Mouse (Mus musculus): Measurements from ENCODE around the gene Tmem214. TPM values are rescaled to one million over a fixed set of nuclear protein-coding genes. Genes with fewer than 3 reads are reported as not detected.

Tmem214 gene
- polyA plus RNA-seq, 1 experiment from 2014 or later = 49.3 TPM

DNA sequence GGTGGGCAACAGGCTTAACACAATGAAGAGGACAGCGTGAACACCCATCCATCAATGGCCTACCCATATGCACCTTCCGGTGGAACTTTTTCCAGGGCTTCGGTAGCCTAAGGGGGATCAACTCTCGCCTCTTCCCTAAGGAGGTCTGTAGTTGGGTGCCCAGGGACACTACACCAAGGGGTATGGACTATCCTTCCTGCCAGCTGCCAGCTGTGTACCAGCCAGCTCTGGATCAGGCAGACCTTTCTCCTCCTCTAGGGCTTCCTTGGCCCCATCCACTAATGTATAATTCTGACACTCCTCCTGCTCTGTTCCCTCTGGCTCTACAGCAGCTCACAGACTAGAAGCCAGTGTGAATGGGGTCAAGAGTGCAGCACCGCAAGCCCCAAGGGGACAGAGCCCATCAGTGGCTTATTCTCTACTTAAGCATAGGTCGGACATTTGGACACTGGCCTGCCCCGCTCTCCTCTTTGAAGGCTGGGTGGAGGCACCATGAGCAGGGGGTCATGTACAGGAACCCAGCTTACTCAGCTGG lies 46.4 kb downstream of the Tmem214 start:
- H3K27me3 ChIP-seq (ENCODE audit: control insufficient read depth, insufficient read depth, low read length) = no peaks in the 10 kb centered on the region
- H3K4me1 ChIP-seq (ENCODE audit: control insufficient read depth, insufficient read depth, low read length) = peaks cover 46% of the 10 kb centered on the region
- ATAC-seq (ENCODE audit: insufficient number of reproducible peaks, low FRiP score, low TSS enrichment, low read depth) = no peak
- peak overlapping the region; percentile 78 for H3K9ac ChIP-seq (ENCODE audit: low read length)
- H3K27ac ChIP-seq (replicated peaks; ENCODE audit: low read depth, low read length) = peak overlapping the region; percentile 99
- H3K9me3 ChIP-seq (ENCODE audit: control insufficient read depth, low read length) = no peaks in the 10 kb centered on the region
- DNase-seq (ENCODE audit: low spot score) = no peak
- peaks cover 11% of the 10 kb centered on the region; the same call in 1 of the 2 replicates for H3K36me3 ChIP-seq (ENCODE audit: control insufficient read depth, insufficient read depth, low read length)
- peak overlapping the region; percentile 97 for H3K4me2 ChIP-seq (ENCODE audit: low read depth, severe bottlenecking)
- WGBS = 16% methylated on average over 7 of the region's 7 CpGs
- peak overlapping the region; percentile 58 for H3K4me3 ChIP-seq (ENCODE audit: low read depth, low read length)

DNA sequence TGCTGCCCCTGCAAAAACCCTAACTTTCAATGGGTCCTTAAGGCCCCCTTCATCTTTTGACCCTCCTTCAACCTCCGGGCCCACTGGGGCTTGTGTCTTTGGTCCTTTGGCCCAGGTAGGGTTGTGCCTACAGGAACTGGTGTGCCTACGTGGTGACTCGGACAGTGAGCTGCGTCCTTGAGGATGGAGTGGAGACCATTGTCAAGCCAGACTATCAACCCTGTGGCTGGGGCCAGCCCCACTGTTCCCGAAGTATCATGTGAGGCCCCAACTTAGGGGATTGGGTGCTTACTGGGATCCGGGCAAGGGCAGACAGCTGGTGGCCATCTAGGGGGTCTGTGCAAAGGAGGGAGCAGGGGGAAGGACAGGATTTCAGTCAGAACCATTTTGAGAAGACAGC lies 47.0 kb downstream of the Tmem214 start:
- H3K27ac ChIP-seq (replicated peaks; ENCODE audit: low read depth, low read length) = peak overlapping the region; percentile 99; the same call in 1 of the 2 replicates
- peak overlapping the region; percentile 97 for H3K4me2 ChIP-seq (ENCODE audit: low read depth, severe bottlenecking)
- H3K27me3 ChIP-seq (ENCODE audit: control insufficient read depth, insufficient read depth, low read length) = no peaks in the 10 kb centered on the region
- peak overlapping the region; percentile 58 for H3K4me3 ChIP-seq (ENCODE audit: low read depth, low read length)
- H3K9ac ChIP-seq (ENCODE audit: low read length) = peak overlapping the region; percentile 78
- H3K9me3 ChIP-seq (ENCODE audit: control insufficient read depth, low read length) = no peaks in the 10 kb centered on the region
- DNase-seq (ENCODE audit: low spot score) (no peak), ATAC-seq (ENCODE audit: insufficient number of reproducible peaks, low FRiP score, low TSS enrichment, low read depth) (no peak)
- H3K36me3 ChIP-seq (ENCODE audit: control insufficient read depth, insufficient read depth, low read length) = peaks cover 11% of the 10 kb centered on the region; the same call in 1 of the 2 replicates
- WGBS = 49% methylated on average over 6 of the region's 6 CpGs
- peaks cover 40% of the 10 kb centered on the region for H3K4me1 ChIP-seq (ENCODE audit: control insufficient read depth, insufficient read depth, low read length)

DNA sequence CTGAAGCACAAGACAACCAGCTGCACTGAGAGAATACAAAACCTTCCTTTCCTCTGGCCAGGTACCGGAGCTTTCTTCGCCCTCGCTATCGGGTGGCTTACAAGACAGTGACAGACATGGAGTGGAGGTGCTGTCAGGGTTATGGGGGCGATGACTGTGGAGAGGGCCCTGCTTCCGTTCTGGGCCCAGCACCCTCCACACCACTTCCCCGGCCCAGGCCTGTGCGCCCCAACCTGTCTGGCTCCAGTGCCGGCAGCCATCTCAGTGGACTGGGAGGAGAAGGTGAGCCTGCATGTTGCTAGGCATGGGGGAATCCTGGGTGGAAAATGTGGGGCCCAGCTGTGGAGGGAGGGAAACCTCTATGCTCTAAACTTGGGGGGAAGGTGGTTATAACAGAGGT lies 47.6 kb downstream of the Tmem214 start:
- H3K27me3 ChIP-seq (ENCODE audit: control insufficient read depth, insufficient read depth, low read length) = no peaks in the 10 kb centered on the region
- H3K4me2 ChIP-seq (ENCODE audit: low read depth, severe bottlenecking) = peak overlapping the region; percentile 97
- peak overlapping the region; percentile 58 for H3K4me3 ChIP-seq (ENCODE audit: low read depth, low read length)
- DNase-seq (ENCODE audit: low spot score) (no peak), ATAC-seq (ENCODE audit: insufficient number of reproducible peaks, low FRiP score, low TSS enrichment, low read depth) (no peak; the same call in 1 of the 2 replicates)
- peak overlapping the region; percentile 99; the same call in 1 of the 2 replicates for H3K27ac ChIP-seq (replicated peaks; ENCODE audit: low read depth, low read length)
- H3K36me3 ChIP-seq (ENCODE audit: control insufficient read depth, insufficient read depth, low read length) = peaks cover 11% of the 10 kb centered on the region; the same call in 1 of the 2 replicates
- WGBS = 62% methylated on average over 9 of the region's 9 CpGs
- H3K9me3 ChIP-seq (ENCODE audit: control insufficient read depth, low read length) = no peaks in the 10 kb centered on the region
- H3K4me1 ChIP-seq (ENCODE audit: control insufficient read depth, insufficient read depth, low read length) = peaks cover 37% of the 10 kb centered on the region
- peak overlapping the region; percentile 78 for H3K9ac ChIP-seq (ENCODE audit: low read length)

DNA sequence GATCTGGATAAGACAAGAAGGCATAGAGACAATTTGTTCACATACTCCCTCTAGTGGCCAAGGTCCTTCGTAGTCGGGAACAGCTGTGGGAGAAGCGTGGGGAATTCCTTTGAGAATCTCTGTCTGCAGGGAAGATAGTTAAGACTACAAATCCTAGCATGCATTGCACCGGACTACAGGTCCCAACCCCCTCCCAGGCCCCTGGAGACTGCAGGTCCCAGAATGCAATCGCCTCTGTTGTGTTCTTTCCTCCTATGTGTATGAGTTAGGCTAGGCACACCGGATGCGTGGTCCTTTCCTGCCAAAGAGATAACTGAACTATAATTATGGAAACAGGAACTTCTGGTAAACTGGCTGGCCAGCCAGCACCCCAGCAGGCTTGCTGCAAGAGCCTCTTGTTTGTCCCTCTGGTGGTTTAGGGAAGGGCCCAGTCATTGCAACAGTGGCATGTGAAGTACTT lies 48.2 kb downstream of the Tmem214 start:
- DNase-seq (ENCODE audit: low spot score) (peak; percentile 79), ATAC-seq (ENCODE audit: insufficient number of reproducible peaks, low FRiP score, low TSS enrichment, low read depth) (peak; percentile 0; the same call in 1 of the 2 replicates)
- H3K4me1 ChIP-seq (ENCODE audit: control insufficient read depth, insufficient read depth, low read length) = peaks cover 32% of the 10 kb centered on the region
- no peaks in the 10 kb centered on the region for H3K27me3 ChIP-seq (ENCODE audit: control insufficient read depth, insufficient read depth, low read length)
- H3K4me2 ChIP-seq (ENCODE audit: low read depth, severe bottlenecking) = peak overlapping the region; percentile 97
- peak overlapping the region; percentile 58 for H3K4me3 ChIP-seq (ENCODE audit: low read depth, low read length)
- peak overlapping the region; percentile 99; the same call in 1 of the 2 replicates for H3K27ac ChIP-seq (replicated peaks; ENCODE audit: low read depth, low read length)
- 12% methylated on average over 7 of the region's 7 CpGs for WGBS
- peaks cover 14% of the 10 kb centered on the region; the same call in 1 of the 2 replicates for H3K36me3 ChIP-seq (ENCODE audit: control insufficient read depth, insufficient read depth, low read length)
- H3K9ac ChIP-seq (ENCODE audit: low read length) = peak overlapping the region; percentile 78; the same call in 1 of the 2 replicates
- no peaks in the 10 kb centered on the region for H3K9me3 ChIP-seq (ENCODE audit: control insufficient read depth, low read length)

DNA sequence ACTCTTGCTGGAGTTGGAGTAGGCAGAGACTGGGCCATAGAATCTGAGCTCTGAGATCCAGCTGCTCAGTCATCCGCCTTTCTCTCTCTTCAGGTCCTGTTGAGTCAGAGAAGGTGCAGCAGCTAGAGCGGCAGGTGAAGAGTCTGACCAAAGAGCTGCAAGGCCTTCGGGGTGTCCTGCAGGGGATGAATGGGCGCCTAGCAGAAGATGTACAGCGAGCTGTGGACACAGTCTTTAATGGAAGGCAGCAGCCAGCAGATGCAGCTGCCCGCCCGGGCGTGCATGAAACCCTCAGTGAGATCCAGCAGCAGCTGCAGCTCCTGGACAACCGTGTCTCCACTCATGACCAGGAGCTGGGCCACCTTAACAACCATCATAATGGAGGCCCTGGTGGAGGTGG lies 49.0 kb downstream of the Tmem214 start:
- WGBS = 93% methylated on average over 9 of the region's 9 CpGs
- H3K27ac ChIP-seq (replicated peaks; ENCODE audit: low read depth, low read length) = no peak overlapping the region
- DNase-seq (ENCODE audit: low spot score) (no peak), ATAC-seq (ENCODE audit: insufficient number of reproducible peaks, low FRiP score, low TSS enrichment, low read depth) (no peak)
- no peaks in the 10 kb centered on the region for H3K27me3 ChIP-seq (ENCODE audit: control insufficient read depth, insufficient read depth, low read length)
- no peak overlapping the region for H3K4me2 ChIP-seq (ENCODE audit: low read depth, severe bottlenecking)
- H3K9me3 ChIP-seq (ENCODE audit: control insufficient read depth, low read length) = no peaks in the 10 kb centered on the region
- H3K4me3 ChIP-seq (ENCODE audit: low read depth, low read length) = no peak overlapping the region
- H3K36me3 ChIP-seq (ENCODE audit: control insufficient read depth, insufficient read depth, low read length) = peaks cover 14% of the 10 kb centered on the region; the same call in 1 of the 2 replicates
- peaks cover 30% of the 10 kb centered on the region for H3K4me1 ChIP-seq (ENCODE audit: control insufficient read depth, insufficient read depth, low read length)
- H3K9ac ChIP-seq (ENCODE audit: low read length) = no peak overlapping the region

DNA sequence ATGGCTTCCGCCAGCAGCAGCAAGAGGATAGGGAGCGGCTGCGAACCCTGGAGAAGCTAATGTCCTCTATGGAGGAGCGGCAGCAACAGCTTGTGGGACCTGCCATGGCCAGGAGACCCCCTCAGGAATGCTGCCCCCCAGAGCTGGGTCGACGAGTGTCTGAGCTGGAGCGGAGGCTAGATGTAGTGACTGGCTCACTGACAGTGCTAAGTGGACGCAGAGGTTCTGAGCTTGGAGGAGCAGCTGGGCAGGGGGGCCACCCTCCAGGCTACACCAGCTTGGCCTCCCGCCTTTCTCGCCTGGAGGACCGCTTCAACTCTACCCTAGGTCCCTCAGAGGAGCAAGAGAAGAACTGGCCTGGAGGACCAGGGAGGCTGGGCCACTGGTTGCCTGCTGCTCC lies 49.5 kb downstream of the Tmem214 start:
- H3K27ac ChIP-seq (replicated peaks; ENCODE audit: low read depth, low read length) = no peak overlapping the region
- H3K36me3 ChIP-seq (ENCODE audit: control insufficient read depth, insufficient read depth, low read length) = peaks cover 14% of the 10 kb centered on the region; the same call in 1 of the 2 replicates
- no peaks in the 10 kb centered on the region for H3K9me3 ChIP-seq (ENCODE audit: control insufficient read depth, low read length)
- no peak for DNase-seq (ENCODE audit: low spot score)
- H3K4me3 ChIP-seq (ENCODE audit: low read depth, low read length) = no peak overlapping the region
- no peak for ATAC-seq (ENCODE audit: insufficient number of reproducible peaks, low FRiP score, low TSS enrichment, low read depth)
- no peak overlapping the region for H3K4me2 ChIP-seq (ENCODE audit: low read depth, severe bottlenecking)
- H3K9ac ChIP-seq (ENCODE audit: low read length) = no peak overlapping the region
- H3K4me1 ChIP-seq (ENCODE audit: control insufficient read depth, insufficient read depth, low read length) = peaks cover 30% of the 10 kb centered on the region
- WGBS = 92% methylated on average over 11 of the region's 11 CpGs
- no peaks in the 10 kb centered on the region for H3K27me3 ChIP-seq (ENCODE audit: control insufficient read depth, insufficient read depth, low read length)

DNA sequence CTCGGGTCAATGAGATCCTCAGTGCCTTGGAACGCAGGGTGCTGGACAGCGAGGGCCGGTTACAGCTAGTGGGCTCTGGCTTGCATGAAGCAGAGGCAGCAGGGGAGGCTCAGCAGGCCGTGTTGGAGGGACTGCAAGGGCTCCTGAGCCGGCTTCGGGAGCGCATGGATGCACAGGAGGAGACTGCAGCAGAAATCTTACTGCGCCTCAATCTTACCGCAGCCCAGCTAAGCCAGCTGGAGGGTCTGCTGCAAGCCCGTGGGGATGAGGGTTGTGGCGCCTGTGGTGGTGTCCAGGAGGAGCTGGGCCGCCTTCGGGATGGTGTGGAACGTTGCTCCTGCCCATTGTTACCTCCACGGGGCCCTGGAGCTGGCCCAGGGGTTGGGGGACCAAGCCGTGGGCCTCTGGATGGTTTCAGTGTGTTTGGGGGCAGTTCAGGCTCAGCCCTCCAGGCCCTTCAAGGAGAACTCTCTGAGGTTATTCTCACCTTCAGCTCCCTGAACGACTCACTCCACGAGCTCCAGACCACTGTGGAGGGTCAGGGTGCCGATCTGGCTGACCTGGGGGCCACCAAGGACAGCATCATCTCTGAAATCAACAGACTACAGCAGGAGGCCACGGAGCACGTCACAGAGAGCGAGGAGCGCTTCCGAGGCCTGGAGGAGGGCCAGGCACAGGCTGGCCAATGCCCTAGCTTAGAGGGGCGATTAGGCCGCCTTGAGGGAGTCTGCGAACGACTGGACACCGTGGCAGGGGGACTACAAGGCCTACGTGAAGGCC lies 50.3 kb downstream of the Tmem214 start:
- no peaks in the 10 kb centered on the region for H3K27me3 ChIP-seq (ENCODE audit: control insufficient read depth, insufficient read depth, low read length)
- H3K4me3 ChIP-seq (ENCODE audit: low read depth, low read length) = no peak overlapping the region
- no peak for ATAC-seq (ENCODE audit: insufficient number of reproducible peaks, low FRiP score, low TSS enrichment, low read depth)
- 88% methylated on average over 31 of the region's 31 CpGs for WGBS
- no peak for DNase-seq (ENCODE audit: low spot score)
- H3K27ac ChIP-seq (replicated peaks; ENCODE audit: low read depth, low read length) = no peak overlapping the region
- H3K9ac ChIP-seq (ENCODE audit: low read length) = no peak overlapping the region
- H3K9me3 ChIP-seq (ENCODE audit: control insufficient read depth, low read length) = no peaks in the 10 kb centered on the region
- H3K36me3 ChIP-seq (ENCODE audit: control insufficient read depth, insufficient read depth, low read length) = peaks cover 14% of the 10 kb centered on the region; the same call in 1 of the 2 replicates
- no peak overlapping the region for H3K4me2 ChIP-seq (ENCODE audit: low read depth, severe bottlenecking)
- peaks cover 26% of the 10 kb centered on the region for H3K4me1 ChIP-seq (ENCODE audit: control insufficient read depth, insufficient read depth, low read length)

GRCm38 (mm10) chr5:30918691-30919090 lies 50.9 kb downstream of the Tmem214 start:
- 78% methylated on average over 8 of the region's 8 CpGs for WGBS
- no peak for DNase-seq (ENCODE audit: low spot score)
- H3K27ac ChIP-seq (replicated peaks; ENCODE audit: low read depth, low read length) = no peak overlapping the region
- H3K36me3 ChIP-seq (ENCODE audit: control insufficient read depth, insufficient read depth, low read length) = peaks cover 14% of the 10 kb centered on the region; the same call in 1 of the 2 replicates
- no peaks in the 10 kb centered on the region for H3K27me3 ChIP-seq (ENCODE audit: control insufficient read depth, insufficient read depth, low read length)
- no peak overlapping the region for H3K9ac ChIP-seq (ENCODE audit: low read length)
- H3K9me3 ChIP-seq (ENCODE audit: control insufficient read depth, low read length) = no peaks in the 10 kb centered on the region
- no peak overlapping the region for H3K4me3 ChIP-seq (ENCODE audit: low read depth, low read length)
- ATAC-seq (ENCODE audit: insufficient number of reproducible peaks, low FRiP score, low TSS enrichment, low read depth) = no peak
- H3K4me1 ChIP-seq (ENCODE audit: control insufficient read depth, insufficient read depth, low read length) = peaks cover 26% of the 10 kb centered on the region
- H3K4me2 ChIP-seq (ENCODE audit: low read depth, severe bottlenecking) = no peak overlapping the region

Data from limb, embryonic 11.5 days (tissue).